Mouse (Mus musculus) layer of hippocampus, postnatal 25 days (tissue): ENCODE results near the gene Gorasp1. TPM values are rescaled to one million over a fixed set of nuclear protein-coding genes. Genes with fewer than 3 reads are reported as not detected.
A peak's percentile ranks its signal among the peaks of the same experiment; 100 is the strongest.

Experiments used
- DNase-seq, 2 experiments: peaks; one replicate each; pipeline ENCODE4 v3.0.0; 2022; ENCODE audit warnings: mixed read lengths in 2 of 2, low spot score in 1 of 2; ENCODE audit errors: extremely low spot score in 1 of 2
- total RNA-seq, 2 experiments: library from RNA; stranded (reverse); gene quantifications; 2 replicates each; pipeline ENCODE4 v1.2.3; 2021

The Gorasp1 gene
- total RNA-seq, 2 experiments from 2014 or later: 35.4 to 37.9 TPM

DNA sequence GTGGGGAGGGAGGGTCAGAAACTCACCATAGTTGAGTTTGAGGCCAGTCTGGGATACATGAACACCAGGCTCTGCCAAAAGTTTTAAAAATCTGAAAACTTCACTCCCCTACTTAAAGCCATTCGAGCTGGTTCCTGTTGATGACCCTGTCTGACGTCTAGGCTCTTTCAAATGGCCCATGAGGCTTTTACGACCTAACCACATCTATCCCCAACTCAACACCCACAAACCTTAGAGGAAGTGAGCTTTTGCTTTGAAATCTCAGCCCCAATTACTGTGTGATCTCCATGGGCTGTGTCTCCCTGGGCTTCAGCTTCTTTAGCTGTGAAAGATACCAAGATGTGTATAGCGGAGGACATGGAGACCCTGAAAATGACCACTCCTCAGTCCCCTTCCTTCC is 1.1 kb upstream of the Gorasp1 start:
- no peak for DNase-seq

DNA sequence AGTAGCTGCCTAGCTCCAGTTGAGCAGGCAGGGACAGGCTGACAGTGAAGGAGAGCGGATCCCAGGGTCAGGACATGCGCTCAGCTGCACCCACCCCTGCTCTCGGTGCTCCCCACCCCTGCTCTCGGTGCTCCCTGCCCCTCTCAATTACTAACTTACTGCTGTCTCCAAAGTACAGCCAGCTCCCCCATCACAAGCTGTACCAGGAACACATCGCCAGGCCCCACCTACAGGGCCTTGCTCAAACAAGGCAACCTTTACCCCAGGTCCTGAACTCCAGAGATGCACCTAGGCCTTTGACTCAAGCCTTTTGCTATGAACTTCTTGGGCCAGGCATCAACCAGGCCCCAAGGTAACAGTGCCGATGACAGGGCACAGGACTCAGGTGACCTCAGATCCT is 3.7 kb downstream of the Gorasp1 start:
- DNase-seq: no peak

DNA sequence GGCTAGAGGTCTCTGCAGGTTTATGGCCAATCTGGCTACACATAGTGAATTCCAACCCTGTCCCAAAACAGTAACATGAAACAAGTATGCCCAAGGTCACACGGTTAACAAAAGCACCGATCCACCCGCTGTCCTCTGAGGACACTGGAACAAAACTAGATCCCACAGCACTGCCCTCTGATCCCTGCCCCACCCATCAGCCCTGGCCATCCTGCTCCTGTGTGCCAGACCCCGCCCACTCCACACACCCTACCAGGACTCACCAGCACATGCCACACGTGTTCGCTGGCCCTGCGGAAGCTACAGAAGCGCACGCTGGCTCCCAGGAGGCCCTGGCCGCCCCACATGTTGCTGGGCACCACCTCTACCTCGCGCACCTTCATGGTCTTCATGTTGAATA is 5.0 kb downstream of the Gorasp1 start:
- no peak for DNase-seq

DNA sequence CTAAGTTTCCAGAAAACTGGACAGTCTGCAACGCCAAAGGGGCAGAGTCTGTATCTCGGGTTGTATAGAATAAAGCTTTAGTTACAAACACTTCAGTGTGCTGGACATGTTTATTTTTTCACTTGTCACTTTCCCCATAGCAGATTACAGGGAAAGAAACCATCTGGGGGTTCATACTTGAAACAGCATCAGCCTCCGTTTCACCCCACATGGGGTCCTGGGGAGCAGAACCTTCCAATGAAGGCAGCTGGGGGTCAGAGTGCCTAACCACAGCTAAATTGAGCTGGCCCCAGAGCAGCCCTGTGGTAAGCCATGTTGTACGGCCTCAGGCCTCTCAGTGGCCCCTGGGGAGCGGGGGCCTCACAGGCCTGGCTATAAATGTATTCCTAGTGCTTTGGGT is 10.9 kb downstream of the Gorasp1 start:
- no peak for DNase-seq

DNA sequence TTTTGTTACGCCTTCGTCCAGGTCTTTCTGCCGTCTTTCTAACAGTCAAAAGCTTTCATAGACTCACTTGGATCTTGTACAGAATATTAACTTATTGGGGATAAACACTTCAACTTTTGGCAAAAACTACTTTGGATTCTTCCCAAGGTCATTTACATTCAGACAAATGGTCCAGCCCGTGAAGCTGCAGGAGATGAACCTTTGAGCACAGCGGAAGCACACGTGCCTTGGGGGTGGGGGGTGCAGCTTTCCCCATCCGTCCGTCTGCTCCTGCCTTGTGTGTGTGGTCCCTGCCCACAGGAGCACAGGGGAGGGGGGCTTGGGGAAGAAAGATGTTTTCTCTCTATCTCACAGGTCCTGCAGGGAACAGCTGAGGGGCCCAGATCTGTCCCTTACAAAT is 11.6 kb downstream of the Gorasp1 start:
- no peak for DNase-seq

DNA sequence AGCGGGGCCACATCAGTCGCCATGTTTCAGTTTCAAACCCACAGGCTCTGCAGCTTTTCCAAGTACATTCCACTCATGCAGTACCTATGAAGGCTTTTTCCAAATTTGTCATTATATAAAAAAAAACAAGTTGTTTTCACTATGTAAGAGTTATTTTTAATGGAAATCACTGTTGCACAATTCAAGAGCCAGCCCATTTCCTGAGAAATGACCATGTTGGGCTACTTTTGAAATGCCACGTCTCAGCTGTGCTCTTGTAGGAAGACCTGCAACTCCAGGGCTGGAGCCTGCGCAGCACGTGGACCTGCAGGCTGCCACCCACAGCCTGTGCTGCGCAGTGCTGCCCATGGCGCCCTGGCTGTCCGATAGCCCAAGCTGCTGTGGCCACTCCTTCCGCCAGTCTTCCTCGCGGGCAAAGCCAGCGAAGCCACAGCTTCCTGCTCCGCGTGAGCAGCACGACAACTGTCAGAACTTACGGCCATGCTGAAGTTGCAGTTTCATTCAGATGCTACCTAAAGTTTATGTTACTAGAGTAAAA is 12.2 kb downstream of the Gorasp1 start:
- DNase-seq: no peak

DNA sequence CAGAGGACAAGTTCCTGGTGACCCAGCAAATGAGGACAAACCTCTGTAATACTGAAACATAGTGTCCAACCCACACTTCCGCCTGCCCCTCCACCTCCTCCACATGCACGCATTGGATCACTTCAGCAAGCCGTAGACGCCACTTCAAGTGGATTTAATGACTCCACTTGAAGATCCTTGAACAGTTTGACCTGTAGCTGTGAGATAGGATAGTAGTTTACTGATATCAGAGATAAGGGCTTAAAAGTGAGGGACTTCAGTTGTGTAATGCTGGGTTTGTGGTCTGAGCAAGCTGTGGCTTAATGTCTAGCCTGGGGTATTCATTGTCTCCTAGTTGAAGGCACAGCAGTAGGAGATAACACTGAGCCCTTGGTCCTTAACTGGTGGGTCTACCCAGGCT is 13.9 kb downstream of the Gorasp1 start:
- DNase-seq: no peak

DNA sequence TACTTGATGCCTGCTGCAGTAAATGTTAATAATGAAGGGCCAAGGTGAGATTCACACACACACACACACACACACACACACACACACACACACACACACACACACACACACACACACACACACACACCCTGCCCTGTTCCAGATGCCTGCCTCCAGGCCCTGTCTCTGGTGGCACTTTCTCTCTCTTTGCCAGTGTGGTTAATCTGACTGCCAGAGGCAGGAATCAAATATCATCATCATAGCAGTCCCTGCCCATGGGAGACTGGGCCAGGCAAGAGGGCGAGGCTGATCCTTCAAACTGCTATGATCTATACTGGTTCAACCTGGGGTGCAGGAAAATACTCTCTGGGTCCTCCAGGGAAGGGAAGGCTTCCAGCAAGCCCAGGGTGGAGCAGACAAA is 17.5 kb downstream of the Gorasp1 start:
- DNase-seq: no peak

DNA sequence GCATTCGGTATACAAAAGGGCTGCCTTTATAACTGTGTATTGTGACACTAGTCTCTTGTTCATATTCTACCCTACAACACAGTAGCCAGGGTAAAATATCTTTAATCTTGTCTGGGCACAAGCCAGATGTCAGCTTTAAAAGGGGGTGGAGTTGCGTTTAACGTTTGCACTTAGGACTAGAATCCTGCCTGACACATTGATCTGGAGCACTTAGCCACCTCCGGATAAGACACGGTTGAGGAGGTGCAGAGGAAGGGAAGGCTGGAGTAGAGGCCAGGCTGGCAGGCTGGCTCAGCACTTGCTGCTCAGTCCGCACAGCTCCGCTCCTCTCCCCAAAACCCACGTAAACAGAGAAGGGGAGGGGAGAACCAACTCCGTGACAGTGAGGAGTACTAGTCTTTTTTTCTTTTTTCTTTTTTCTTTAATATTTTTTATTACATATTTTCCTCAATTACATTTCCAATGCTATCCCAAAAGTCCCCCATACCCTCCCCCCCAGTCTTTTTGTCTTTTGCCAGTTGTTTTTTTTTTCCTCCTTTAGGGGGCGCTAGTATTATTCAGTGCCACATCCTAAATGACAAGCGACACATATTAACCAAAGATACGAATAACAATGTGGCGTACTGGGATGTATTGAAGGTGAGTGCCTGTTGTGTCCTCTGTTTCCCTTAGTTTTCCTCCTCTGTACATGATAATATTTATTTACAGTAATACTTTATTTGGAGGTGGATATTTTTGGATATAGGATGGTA is 24.1 kb downstream of the Gorasp1 start:
- no peak for DNase-seq

DNA sequence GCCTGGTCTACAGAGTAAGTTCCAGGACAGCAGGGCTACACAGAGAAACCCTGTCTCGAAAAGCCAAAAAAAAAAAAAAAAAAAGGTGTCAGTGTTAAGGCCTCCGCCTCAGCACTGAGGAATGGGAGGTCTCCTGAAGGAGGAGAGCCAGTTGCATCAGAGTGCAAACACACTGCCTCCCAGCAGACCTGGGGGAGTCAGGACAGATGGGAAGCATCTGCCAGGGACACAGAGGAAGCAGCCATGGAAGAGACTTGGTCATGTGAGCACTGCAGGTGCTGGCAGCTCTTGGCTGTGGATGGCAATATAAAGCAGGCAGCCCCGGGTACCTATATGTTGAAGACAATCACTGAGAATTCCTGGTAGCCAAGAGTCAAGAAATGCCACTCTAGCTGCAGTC is 27.4 kb downstream of the Gorasp1 start:
- DNase-seq: no peak

DNA sequence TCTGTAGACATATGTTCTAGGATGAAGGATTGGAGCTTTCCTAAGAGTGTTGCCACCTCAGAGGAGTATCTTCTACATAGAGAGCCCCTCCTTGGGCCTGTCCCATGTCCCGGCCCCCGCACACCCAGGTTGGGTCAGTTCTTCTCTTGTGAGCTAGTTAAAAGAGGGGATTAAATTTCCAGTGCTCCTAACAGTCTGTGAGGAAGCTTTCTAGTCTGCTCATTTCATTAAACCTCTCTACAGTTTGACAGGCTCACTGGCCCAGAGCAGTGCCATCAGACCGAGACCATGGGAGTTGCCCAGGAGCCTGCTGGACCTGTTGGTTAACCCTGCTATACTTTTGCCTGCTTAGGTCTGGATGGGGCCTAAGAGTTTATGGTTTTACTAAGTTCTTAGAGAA is 28.7 kb downstream of the Gorasp1 start:
- no peak for DNase-seq

DNA sequence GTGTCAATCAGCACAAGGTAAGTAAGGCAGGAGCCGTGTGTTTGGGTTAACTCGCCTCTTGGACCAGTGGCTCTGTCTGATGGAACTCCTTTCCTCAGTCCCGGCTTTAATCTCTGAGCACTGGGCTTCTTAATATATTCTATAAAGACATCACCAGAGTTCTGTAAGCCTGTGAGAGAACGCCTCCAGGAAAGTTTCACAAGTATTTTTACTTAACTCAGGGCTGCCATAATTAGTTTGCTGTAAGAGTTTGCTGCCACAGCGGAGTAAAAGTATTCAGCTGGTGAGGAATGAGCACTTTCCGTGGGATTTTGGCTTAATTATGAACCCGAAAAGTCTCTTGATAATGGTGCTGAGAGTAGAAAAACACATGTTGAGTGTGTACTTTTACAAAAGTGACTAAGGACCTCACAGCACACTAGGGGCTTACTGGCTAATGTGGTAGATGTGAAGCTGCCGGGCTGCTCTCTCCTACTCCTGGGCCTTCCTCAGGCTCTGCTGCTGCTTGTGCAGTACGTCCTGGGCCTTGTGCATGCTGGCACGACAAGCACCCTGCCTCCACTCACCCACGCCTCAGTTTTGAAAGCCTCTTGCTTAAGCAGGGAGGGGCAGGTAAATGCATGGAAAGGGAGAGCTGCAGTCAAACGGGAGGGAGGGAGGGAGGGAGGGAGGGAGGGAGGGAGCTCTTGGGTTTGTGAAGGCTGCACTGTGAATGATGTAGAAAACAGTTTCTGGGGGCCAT is 34.8 kb downstream of the Gorasp1 start:
- DNase-seq: no peak

DNA sequence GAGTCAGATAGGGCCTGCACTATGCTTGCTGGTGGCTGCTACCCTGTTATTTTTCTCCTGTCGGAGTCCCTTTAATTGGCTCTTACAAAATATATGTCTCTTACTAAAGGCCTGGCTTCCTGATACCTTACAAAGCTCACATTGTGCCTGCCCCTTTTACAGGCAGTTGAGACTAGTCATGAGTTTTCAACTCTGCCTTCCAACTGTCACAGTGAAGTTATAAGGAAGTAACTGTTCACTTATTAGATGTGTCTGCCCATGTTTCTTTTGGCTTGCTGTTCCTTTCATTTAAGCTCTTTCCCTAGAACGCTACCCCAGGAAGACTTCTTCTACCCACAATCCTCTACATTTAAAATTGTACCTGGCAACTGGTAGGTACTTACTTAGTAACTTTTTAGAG is 37.9 kb downstream of the Gorasp1 start:
- DNase-seq: no peak

DNA sequence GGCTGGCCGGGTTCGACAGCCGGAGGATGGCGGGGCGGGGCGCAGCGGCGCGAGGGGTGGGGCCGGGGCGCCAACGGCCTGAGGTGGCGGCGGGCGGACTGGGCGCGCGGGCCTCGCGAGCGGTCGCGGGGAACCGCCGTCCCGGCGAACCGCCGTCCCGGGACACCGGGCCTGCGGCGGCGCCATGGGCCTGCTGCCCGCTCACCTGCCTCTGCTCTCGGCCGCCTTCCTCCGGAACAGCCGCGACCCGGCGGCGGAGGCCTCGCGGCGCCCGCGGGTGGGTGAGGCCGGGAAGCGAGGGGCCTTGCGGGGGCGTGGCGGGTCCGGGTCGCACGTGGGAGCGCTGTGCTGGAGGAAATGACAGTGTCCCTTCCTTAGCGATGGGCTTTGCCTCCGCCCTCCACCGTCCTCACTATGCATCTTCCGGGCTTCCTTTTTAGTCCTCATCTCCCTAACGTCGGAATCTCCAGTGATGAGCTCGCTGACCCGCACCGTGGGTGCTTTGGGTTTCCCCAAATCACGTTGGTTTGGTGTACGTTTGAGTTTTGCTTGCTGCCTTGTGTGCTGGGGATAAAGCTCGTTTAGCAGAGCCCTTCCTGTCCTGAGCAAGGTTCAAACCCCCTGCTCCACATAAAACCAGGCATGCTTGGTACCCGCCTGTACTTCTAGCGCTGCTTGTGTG is 42.2 kb downstream of the Gorasp1 start:
- no peak for DNase-seq

DNA sequence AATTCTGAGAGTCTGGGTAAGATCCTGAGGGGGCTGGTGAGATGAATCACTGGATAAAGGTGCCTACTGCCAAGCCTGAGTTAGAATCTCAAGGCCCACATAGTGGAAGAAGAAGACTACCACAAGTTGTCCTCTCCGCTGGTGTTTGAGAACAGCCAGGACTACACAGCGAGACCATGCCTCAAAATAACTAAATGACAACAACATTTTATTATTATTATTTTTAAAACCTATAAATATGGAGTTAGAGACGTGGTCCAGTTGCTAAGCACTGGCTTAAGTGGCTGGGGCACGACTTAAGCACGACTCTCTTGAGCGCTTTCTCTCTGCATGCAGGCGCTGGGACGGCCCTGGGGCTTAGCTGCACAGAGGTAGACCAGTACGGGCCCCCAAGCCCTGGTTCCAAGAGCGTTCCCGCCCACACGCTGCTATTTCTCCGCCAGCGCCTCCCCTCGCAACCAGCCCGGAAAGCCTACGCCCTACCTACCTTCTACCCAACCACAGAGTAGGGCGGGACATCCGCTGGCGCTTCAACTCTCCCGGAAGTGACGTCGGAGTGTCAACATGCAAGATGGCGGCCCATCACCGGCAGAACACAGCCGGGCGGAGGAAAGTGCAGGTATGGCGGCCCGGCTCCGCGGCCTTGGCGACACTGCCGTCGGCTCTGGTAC is 42.9 kb downstream of the Gorasp1 start, which contains the start of gene Wdr48:
Gene Wdr48, plus strand, starts transcription at position 540 of the 671 bp plus-strand sequence.
- DNase-seq: peak; percentile 89 to 91

DNA sequence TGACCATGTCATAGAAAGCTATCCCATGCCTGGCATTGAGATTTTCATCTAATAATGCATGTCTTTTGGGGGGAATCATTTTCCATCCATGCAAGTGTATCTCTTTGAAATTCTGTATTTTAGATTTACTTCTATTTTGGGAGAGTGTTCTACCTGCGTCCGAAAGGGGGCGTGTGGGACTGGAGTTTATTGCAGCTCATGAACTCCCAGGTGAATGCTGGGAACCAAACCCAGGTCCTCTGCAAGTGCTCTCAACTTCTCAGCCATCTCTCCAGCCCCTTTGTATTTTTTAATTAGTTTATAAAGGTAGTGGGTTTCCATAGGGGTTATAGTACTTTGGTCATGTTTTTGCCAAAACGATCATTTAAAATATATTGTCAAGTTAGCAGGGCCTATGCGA is 43.5 kb downstream of the Gorasp1 start:
- no peak for DNase-seq

DNA sequence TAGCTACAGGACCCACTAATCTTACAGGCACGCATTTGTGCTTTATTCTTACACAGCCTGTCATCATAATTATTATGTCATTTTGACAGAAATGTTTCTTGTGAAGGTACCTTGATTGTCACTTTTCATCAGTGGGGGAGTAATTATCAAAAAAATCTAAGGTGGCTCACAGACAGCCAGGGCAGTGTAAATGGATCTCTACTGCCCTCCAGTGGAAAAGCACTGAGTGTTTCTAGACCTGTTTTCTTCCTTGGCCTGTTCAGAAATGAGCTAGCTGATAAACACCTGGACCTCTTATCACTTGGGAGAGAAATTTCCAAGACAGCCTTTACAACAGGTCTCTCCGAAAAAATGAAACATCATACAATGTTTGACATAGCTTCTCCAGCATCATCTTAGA is 46.7 kb downstream of the Gorasp1 start:
- DNase-seq: no peak

DNA sequence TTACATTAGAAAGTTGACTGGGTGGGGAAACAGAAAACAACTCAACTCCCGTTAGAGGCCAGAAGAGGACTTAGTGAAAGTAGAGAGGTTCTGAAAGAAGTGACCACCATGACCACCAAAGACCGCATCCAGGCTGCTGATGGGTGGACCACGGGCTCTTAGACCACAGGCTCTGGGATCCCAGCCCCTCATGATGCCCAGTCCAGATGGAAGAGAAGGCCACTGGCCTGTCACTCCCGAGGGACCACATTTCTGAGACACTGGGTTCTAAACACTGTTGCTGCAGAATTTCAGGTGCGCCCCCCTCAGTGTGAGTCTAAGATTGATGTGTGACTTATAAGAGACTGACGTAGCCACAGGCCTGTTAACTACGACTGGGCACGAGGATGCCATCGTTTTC is 47.9 kb downstream of the Gorasp1 start:
- DNase-seq: no peak

DNA sequence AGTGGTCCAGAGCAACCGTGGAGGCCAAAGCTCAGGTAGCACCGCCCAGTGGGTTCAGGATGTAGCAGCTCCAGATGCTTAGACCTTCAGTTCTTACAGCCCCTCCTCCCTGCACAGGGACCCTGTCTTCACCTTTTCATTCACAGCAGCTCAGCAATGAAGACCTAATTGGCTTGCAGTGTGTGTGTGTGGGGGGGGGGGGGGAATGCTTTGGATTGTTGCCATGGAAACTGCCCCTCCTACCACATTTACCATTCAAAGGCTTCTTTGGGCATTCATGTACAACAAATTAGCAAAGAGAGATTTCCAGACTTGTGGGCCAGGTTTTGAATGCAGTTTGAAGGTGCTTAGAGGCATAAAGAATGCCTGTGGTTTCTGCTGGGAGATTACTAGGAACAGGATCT is 48.5 kb downstream of the Gorasp1 start:
- no peak for DNase-seq

DNA sequence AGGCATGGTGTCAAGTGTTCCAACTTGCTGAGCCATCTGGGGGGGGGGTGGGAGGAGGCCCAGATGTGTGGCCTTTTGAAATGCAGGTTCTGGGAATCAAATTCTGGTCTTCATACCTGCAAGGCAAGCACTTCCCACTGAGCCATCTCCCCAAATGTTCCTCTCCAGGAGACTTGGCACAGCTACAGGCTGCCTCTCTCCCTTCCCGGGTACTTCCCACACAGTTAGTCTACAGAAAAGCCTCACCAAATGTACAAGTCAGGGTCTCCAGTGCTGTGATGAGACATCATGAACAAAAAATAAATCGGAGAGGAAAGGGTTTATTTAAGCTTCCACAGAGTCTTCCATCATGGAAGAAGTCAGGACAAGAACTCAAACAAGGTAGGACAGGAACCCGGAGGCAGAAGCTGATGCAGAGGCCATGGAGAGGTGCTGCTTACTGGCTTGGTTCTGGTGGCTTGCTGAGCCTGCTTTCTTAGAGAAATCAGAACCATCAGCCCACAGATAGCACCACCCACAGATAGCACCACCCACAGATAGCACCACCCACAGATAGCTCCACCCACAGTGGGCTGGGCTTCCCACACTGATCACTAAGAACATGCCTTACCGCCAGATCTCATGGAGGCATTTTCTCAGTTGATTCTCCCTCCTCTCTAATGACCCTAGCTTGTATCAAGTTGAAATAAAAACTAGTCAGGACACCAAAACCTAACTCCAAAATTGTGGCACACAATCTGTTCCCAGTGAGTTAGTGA is 50.0 kb downstream of the Gorasp1 start:
- DNase-seq: no peak
